Mouse (Mus musculus): ENCODE results near the gene Wdr48.

DNA sequence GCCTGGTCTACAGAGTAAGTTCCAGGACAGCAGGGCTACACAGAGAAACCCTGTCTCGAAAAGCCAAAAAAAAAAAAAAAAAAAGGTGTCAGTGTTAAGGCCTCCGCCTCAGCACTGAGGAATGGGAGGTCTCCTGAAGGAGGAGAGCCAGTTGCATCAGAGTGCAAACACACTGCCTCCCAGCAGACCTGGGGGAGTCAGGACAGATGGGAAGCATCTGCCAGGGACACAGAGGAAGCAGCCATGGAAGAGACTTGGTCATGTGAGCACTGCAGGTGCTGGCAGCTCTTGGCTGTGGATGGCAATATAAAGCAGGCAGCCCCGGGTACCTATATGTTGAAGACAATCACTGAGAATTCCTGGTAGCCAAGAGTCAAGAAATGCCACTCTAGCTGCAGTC is 15.3 kb downstream of the Wdr48 start:
- TF ChIP-seq EP300 (IDR thresholded peaks at IDR 0.05) (no peak), CTCF (IDR thresholded peaks at IDR 0.05) (no peak)
